13 mouse cellular contexts compared by ENCODE assay signal in the genomic region with DNA sequence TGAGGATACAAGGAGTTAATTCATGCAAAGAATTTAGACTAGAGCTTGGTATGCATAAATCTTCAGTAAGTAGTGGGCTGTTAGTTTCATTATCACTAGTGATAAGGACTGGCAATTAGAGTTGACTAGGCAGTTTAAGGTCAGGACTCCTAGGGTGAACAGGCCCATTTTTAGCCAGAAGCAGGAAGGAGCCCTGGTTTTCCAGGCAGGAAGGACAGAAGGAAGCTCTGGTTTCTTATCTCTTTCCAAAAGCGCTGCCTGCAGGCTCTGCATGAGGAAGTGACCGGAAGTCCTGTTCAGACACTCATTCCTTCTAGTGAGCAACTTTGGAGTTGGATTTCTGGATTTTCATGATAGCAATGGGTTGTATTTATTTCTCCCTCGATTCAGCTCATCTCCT. TPM values are rescaled to one million over a fixed set of nuclear protein-coding genes. Genes with fewer than 3 reads are reported as not detected.
A peak's percentile ranks its signal among the peaks of the same experiment; 100 is the strongest.
DNase-seq lines count a peak whose midpoint lies in the region; ATAC-seq and TF ChIP-seq lines count a peak whose summit lies in the region.
"Had no signal": no experiment of that assay in that cellular context is flagged by ENCODE, and none has a peak within 500 bp of the region (broad histone marks: within the 10 kb centered on the region; RNA-seq: fewer than 3 reads in every experiment).

No protein-coding gene starts in this region.

- peak; percentile 40 for ATAC-seq in granulocyte monocyte progenitor cell, adult 5-6 weeks (replicated peaks; ENCODE audit: poor library complexity, severe bottlenecking)
- no peak; the same call in 1 of the 2 replicates for ATAC-seq in intestine, postnatal 0 days

- in situ Hi-C loops in CH12.LX (cut with MboI; ENCODE audit: low pct_ligation_motif_present, low pct_unique_long_range_greater_than_20kb, low sequenced_read_pairs): no loop called here

- H3K9me3 ChIP-seq in CH12.LX (replicated peaks; ENCODE audit: low read length): no peaks in the 10 kb centered on the region
- H3K9me3 ChIP-seq in intestine, postnatal 0 days (ENCODE audit: control insufficient read depth): no peaks in the 10 kb centered on the region
- H3K9me3 ChIP-seq: midbrain, embryonic 12.5 days had no signal

- dilution Hi-C loops in CH12.LX (cut with MboI; ENCODE audit: extremely low pct_ligation_motif_present, extremely low pct_unique_long_range_greater_than_20kb, low sequenced_read_pairs): no loop called here

- H3K9ac ChIP-seq in CH12.LX (ENCODE audit: insufficient read depth, low read depth): no peak overlapping the region
- no peak overlapping the region for H3K9ac ChIP-seq in intestine, postnatal 0 days (ENCODE audit: low read depth, low read length)
- H3K9ac ChIP-seq: midbrain, embryonic 12.5 days had no signal

- no peak for TF ChIP-seq EP300 in CH12.LX (IDR thresholded peaks at IDR 0.05; ENCODE audit: low read length)

- no peak for TF ChIP-seq POLR2A in CH12.LX (IDR thresholded peaks at IDR 0.05; ENCODE audit: low read depth, low read length)

- 0 out of 2 replicates have a peak overlapping the region, but pooled peaks have one; percentile 5 for H3K4me2 ChIP-seq in CH12.LX (ENCODE audit: insufficient read depth, low read depth, poor library complexity, severe bottlenecking)
- no peak overlapping the region for H3K4me2 ChIP-seq in intestine, postnatal 0 days (replicated peaks; ENCODE audit: low read depth)
- H3K4me2 ChIP-seq: midbrain, embryonic 12.5 days had no signal

- intact Hi-C loops in heart, postnatal 14 days (cut with DNase I): no loop called here

- H3K79me2 ChIP-seq in CH12.LX (replicated peaks; ENCODE audit: control insufficient read depth, extremely low read depth, insufficient read depth, poor library complexity, severe bottlenecking): no peaks in the 10 kb centered on the region

- no peak overlapping the region for H3K27ac ChIP-seq in CH12.LX (ENCODE audit: insufficient read depth, low read depth)
- no peak overlapping the region for H3K27ac ChIP-seq in intestine, postnatal 0 days (ENCODE audit: low read depth, low read length)
- H3K27ac ChIP-seq: midbrain, embryonic 12.5 days had no signal

- TF ChIP-seq RAD21 in CH12.LX (IDR thresholded peaks at IDR 0.05; ENCODE audit: low read depth, low read length): no peak

- WGBS in intestine, postnatal 0 days: 42% methylated on average over 3 of the region's 3 CpGs

- H3K27me3 ChIP-seq in CH12.LX (replicated peaks): no peaks in the 10 kb centered on the region
- no peaks in the 10 kb centered on the region for H3K27me3 ChIP-seq in intestine, postnatal 0 days (replicated peaks; ENCODE audit: control insufficient read depth, insufficient read depth, low read length)
- H3K27me3 ChIP-seq: midbrain, embryonic 12.5 days had no signal

- TF ChIP-seq CTCF in CH12.LX (conservative IDR thresholded peaks at IDR 0.05 in 1 of 2, IDR thresholded peaks at IDR 0.05 in 1 of 2; ENCODE audit: low read depth in 2 of 2, low read length in 2 of 2): no peak
- no peak for TF ChIP-seq CTCF in intestine, postnatal 0 days (IDR thresholded peaks at IDR 0.05; ENCODE audit: low read depth)

- H3K4me3 ChIP-seq in CH12.LX (replicated peaks in 1 of 3; ENCODE audit: low read depth in 2 of 3, low read length in 2 of 3, poor library complexity in 1 of 3): no peak overlapping the region
- no peak overlapping the region for H3K4me3 ChIP-seq in intestine, postnatal 0 days (ENCODE audit: low read depth, low read length)
- H3K4me3 ChIP-seq: midbrain, embryonic 12.5 days had no signal

- H3K4me1 ChIP-seq in CH12.LX (ENCODE audit: control insufficient read depth in 1 of 2, insufficient read depth in 2 of 2): no peaks in the 10 kb centered on the region
- H3K4me1 ChIP-seq in intestine, postnatal 0 days (replicated peaks; ENCODE audit: control insufficient read depth, insufficient read depth, low read length): peaks cover 4% of the 10 kb centered on the region; the same call in 1 of the 2 replicates
- H3K4me1 ChIP-seq: midbrain, embryonic 12.5 days had no signal

- DNase-seq in CH12.LX (ENCODE audit: extremely low read depth): no peak
- DNase-seq in heart, postnatal 14 days: peak; percentile 8 to 31
- DNase-seq in kidney, postnatal 14 days: peak; percentile 57
- no peak for DNase-seq in urinary bladder, adult 18-20 months (ENCODE audit: low spot score in 2 of 2)
- no peak for DNase-seq in layer of hippocampus, postnatal 14 days (ENCODE audit: low spot score in 2 of 2)
- DNase-seq: adrenal gland, postnatal 25 days; cerebellum, adult 9-11 months; gastrocnemius, postnatal 25 days; spleen, adult 18-20 months had no signal

- no peaks in the 10 kb centered on the region for H3K36me3 ChIP-seq in CH12.LX (replicated peaks in 1 of 2; ENCODE audit: control insufficient read depth in 1 of 2, insufficient read depth in 1 of 2, low read length in 1 of 2)
- no peaks in the 10 kb centered on the region for H3K36me3 ChIP-seq in intestine, postnatal 0 days (ENCODE audit: control insufficient read depth, insufficient read depth)
- H3K36me3 ChIP-seq: G1E; midbrain, embryonic 12.5 days had no signal

TF ChIP-seq in CH12.LX, 34 proteins besides CTCF, POLR2A, EP300 and RAD21:
- TF ChIP-seq POLR2AphosphoS2 (IDR thresholded peaks at IDR 0.05; ENCODE audit: low read depth, low read length) (no peak), JUND (conservative IDR thresholded peaks at IDR 0.05; ENCODE audit: low read depth, low read length) (no peak), ZC3H11A (IDR thresholded peaks at IDR 0.05; ENCODE audit: low read depth, low read length) (no peak), HCFC1 (IDR thresholded peaks at IDR 0.05; ENCODE audit: low read depth, low read length) (no peak), ZNF384 (IDR thresholded peaks at IDR 0.05; ENCODE audit: low read depth, low read length) (no peak), MEF2A (IDR thresholded peaks at IDR 0.05; ENCODE audit: borderline replicate concordance, low read depth, low read length) (no peak), USF2 (conservative IDR thresholded peaks at IDR 0.05; ENCODE audit: low read depth, low read length) (no peak), E2F4 (IDR thresholded peaks at IDR 0.05; ENCODE audit: insufficient replicate concordance, low read depth, low read length) (no peak), SIN3A (IDR thresholded peaks at IDR 0.05; ENCODE audit: low read length) (no peak), ELF1 (IDR thresholded peaks at IDR 0.05; ENCODE audit: low read depth, low read length) (no peak), JUN (IDR thresholded peaks at IDR 0.05; ENCODE audit: insufficient read depth, low read depth, low read length) (no peak), NELFE (IDR thresholded peaks at IDR 0.05; ENCODE audit: low read depth, low read length) (no peak), MXI1 (IDR thresholded peaks at IDR 0.05; ENCODE audit: low read depth, low read length) (no peak), MAFK (IDR thresholded peaks at IDR 0.05; ENCODE audit: insufficient replicate concordance, low read length) (no peak), IRF4 (IDR thresholded peaks at IDR 0.05; ENCODE audit: low read depth, low read length) (no peak), MYC (IDR thresholded peaks at IDR 0.05; ENCODE audit: low read depth, low read length) (no peak), SMC3 (IDR thresholded peaks at IDR 0.05; ENCODE audit: low read depth, low read length) (no peak), ZMIZ1 (IDR thresholded peaks at IDR 0.05; ENCODE audit: low read depth, low read length) (no peak), CHD2 (IDR thresholded peaks at IDR 0.05; ENCODE audit: low read length) (no peak), UBTF (IDR thresholded peaks at IDR 0.05; ENCODE audit: low read depth, low read length) (no peak)

RNA-seq across cellular contexts. Expression of gene Sgpp1, which starts 30.2 kb away (rescaled TPM):
- total RNA-seq in CH12.LX (2012; rRNA removed) (17.3 and 20.5 TPM in 2 replicates), CH12.LX (2014; rRNA removed) (43.9 and 45.0 TPM in 2 replicates)
- polyA plus RNA-seq in CH12.LX (2012; ENCODE audit: insufficient read length, low read depth): 17.5 and 23.6 TPM in 2 replicates
- 43.6 and 52.2 TPM in 2 replicates for total RNA-seq in granulocyte monocyte progenitor cell, adult 5-6 weeks (2014; fragmentation: Nextera tagmentation)
- total RNA-seq in granulocyte monocyte progenitor cell, adult 5-6 weeks (2017): 67.0 and 77.4 TPM in 2 replicates
- total RNA-seq in heart, postnatal 14 days (2021): 10 to 100 TPM; 17.9 TPM
- 24.1 and 25.2 TPM in 2 replicates for polyA plus RNA-seq in intestine, postnatal 0 days (2015; fragmentation: Nextera tagmentation; extraction: Ambion mirVana)
- total RNA-seq in layer of hippocampus, postnatal 14 days (2021): 10 to 100 TPM; 31.4 to 32.3 TPM

RNA-seq across cellular contexts. Expression of gene Syne2, which starts 52.2 kb away (rescaled TPM):
- total RNA-seq in CH12.LX (2012; rRNA removed) (3.7 and 3.9 TPM in 2 replicates), CH12.LX (2014; rRNA removed) (4.8 and 4.9 TPM in 2 replicates)
- 6.1 and 7.5 TPM in 2 replicates for polyA plus RNA-seq in CH12.LX (2012; ENCODE audit: insufficient read length, low read depth)
- total RNA-seq in granulocyte monocyte progenitor cell, adult 5-6 weeks (2014; fragmentation: Nextera tagmentation): 6.4 and 7.2 TPM in 2 replicates
- total RNA-seq in granulocyte monocyte progenitor cell, adult 5-6 weeks (2017): 6.1 and 9.7 TPM in 2 replicates
- 10 to 100 TPM; 44.8 to 47.9 TPM for total RNA-seq in heart, postnatal 14 days (2021)
- polyA plus RNA-seq in intestine, postnatal 0 days (2015; fragmentation: Nextera tagmentation; extraction: Ambion mirVana): 14.5 and 17.3 TPM in 2 replicates
- 10 to 100 TPM; 23.4 to 29.0 TPM for total RNA-seq in layer of hippocampus, postnatal 14 days (2021)
- polyA plus RNA-seq: G1E had no signal

Comparison
In these comparisons a context has a peak if more than half of its experiments do, and no peak if none do; other contexts are left out.
1. DNase-seq: peak in heart, postnatal 14 days (2 of 2) and kidney, postnatal 14 days (single experiment); none in CH12.LX (single experiment), urinary bladder, adult 18-20 months (0 of 2) and layer of hippocampus, postnatal 14 days (0 of 2).